Mouse (Mus musculus) mature B cell (primary cell): Measurements from ENCODE around the gene Sae1.
"Not testable (repeated sequence)": the region's sequence is repeated elsewhere in the genome, so short reads cannot be mapped to it uniquely, and the experiment has no call there.

Source experiments
- in situ Hi-C: fragments of 300-500 bp; cut with MboI; formaldehyde crosslinking; loops from 2 replicates; pipeline ENCODE4 v1.14.3; 2019

Sae1 gene

DNA sequence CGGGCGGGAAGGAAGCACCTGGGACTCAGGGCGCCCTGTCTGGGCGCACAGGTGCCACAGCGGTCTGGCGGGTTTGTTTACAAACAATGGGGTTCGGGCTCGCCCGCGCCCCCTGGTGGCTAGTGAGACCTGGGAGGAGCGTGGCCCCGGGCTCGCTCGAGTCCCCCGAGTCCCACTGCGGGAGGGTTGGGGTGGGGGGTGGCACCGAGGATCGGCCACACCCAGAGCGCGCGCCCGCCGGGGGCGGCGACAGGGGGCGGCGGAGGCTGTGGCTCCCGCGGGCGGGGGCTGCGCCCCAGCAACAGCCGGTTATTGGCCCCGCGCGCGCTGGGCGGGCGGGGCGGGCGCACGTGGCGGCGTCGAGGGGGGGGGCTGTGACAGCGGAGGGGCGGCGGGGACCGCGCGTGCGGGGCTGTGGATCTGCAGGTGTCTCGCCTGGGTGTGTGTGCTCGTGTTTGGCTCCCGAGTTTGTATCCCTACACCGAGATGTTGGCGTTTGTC is 77.5 kb downstream of the Sae1 start:
- in situ Hi-C loops = no loop called here

DNA sequence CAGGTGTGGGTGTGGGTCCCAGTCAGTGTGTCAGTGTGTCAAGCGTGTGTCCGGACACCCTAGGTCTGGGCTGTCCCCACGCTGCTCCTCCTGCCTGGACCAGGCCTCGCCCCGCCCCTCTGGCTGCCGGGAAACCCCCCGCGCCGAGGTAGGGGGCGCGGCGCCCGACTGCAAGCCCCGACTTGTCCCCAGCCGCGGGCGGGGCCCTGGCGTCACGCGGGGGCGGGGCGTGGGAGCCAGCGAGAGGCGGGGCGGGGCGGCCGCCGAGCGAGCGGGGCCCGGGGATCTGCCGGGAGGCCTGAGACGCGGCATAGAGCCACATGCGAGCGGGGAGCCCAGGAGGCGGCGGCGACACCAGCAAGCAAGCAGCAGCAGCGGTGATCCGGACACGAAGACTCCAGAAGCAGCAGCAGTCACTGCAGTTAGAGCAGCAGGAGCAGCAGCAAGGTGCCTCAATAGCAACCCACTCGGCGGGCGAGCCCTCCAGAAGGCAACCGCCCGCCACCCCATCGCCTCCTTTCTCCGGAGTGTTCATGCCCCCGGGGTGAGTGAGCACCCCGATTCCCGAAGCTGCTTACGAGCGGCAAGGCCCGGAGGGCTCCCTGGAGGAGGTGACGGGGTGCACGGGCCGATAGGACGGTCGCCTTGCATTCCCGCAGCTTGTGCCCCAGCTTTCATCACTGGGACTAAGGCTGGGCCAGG is 78.1 kb downstream of the Sae1 start:
- in situ Hi-C loops = no loop called here

DNA sequence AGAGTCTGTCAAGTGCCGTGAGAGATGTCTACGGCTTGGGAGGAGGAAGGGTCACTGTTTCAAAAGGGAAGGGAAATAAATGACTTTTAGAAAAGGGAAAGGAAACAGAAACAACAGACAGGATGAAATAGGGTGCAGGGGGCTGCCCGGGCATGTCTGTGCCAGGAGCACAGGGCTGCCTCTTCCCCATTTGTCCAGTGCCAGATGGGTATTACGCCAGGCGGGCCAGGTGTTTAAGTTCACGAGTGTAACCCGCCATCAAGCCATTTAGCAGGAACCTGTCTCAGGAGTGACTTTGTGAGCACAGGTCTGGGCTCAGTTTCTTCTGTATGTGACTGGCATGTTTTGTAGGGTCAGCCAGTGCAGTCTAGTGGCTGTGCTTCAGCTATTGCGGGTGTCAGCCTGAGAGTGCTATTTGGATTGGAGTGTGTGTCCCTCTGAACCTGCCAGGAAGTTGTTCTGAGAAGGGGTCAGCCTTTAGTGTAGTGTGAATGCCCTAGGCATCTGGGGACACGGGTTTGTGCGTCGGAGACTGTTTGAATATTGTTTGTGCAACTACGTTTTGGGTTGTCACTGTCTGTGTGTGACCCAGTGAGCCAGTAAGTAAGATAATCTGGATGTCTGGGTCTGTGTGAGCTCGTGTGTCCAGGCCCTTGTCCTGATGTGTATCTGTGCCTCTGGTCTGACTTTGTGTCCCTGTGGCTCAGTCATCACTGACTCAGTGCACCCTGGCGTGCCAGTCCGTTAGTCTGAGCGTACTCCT is 78.9 kb downstream of the Sae1 start:
- in situ Hi-C loops = no loop called here

DNA sequence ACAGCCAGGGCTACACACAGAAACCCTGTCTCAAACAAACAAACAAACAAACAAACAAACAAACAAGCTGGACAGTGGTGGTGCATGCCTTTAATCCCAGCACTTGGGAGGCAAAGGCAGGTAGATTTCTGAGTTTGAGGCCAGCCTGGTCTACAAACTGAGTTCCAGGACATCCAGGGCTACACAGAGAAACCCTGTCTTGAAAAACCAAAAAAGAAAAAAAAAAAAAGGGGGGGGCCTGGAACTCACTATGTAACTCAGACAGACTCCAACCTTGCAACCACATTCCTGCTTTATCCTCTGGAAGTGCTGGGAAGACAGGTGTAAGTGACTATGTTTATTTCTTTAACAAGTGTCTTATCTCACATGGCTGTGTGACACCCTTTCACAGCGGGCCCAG is 79.5 kb downstream of the Sae1 start, which contains the start of gene Bbc3:
Gene Bbc3 (plus strand): TSS at position 301 of the 400 bp plus-strand sequence.
- in situ Hi-C loops = not testable (repeated sequence)

DNA sequence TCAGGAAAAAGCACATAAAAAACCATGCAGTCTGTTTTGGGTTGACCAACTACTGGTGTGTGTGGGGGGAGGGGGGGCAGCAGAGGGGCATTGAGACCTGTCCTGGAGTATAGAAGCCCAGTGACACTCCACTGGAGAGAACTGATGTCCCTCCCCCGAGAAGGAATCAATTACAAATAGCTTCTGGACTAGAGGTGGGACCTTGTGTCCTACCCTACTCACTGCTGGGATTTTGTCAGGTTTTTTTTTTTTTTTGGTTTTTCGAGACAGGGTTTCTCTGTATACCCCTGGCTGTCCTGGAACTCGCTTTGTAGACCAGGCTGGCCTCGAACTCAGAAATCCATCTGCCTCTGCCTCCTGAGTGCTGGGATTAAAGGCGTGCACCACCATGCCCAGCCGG is 80.5 kb downstream of the Sae1 start:
- in situ Hi-C loops = not testable (repeated sequence)

DNA sequence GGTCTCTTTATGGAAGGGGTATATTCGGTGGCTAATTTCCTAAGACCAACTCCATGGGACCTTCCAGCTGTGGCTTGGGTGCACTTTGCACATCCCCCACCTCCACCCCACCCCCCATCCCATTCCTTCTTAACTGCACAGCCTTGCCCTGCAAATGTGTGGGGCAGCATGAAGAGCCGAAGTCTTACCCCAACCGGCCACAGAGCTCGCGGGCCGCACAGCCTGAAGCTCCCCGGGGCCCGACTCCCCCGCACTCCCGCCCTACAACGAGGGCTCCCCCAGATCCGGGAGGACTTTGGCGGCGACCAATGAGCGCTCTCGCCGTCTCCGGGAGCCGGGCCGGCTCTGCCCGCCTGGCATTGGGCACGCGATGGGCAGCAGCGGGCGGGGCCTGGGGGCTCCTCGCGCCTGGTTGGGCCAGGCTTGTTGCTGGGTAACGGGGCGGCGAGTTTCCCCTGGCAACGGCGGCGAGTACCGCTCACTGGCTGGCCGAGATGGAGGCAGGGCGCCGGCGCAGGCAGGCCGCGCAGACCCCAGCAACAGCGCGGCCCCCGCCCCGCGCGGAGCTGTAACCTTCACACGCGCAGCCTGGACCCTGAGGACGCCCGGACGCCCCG is 88.1 kb downstream of the Sae1 start:
- in situ Hi-C loops = no loop called here

DNA sequence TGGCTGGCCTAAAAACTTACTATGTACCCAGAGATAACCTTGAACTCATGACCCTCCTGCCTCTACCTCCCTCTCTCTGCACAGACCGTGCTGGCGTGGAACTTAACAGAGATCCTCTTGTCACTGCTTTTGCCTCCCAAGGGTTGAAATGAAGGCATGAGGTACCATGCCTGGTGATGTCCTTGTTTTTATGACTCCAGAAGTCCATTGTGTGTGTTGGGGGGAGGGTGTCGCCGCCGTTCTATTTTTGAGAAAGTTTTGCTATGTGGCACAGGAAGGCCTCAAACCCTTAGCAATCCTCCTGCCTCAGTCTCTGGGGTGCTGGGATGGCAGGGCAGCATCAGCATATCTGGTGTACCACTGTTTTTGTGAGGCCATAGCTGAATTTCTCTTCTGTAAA is 88.7 kb downstream of the Sae1 start:
- in situ Hi-C loops = no loop called here

DNA sequence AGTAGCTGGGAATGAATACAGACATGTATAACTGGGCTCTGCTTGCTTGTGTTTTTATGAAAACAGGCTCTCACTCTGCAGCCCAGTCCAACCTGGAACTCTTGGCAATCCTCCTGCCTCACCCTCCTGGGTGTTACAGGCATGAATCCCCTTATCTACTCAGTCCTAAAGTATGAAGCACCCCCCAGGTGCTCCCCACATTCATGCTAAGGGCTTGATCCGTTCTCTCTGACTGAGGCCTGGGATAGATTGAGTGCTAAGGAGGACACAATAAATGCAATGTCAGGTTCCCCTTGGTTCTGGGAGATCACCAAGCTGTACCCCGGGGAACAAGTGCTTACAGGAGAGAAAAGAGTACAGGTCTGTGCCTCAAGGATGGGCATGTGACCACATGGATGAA is 90.0 kb downstream of the Sae1 start:
- in situ Hi-C loops = no loop called here

DNA sequence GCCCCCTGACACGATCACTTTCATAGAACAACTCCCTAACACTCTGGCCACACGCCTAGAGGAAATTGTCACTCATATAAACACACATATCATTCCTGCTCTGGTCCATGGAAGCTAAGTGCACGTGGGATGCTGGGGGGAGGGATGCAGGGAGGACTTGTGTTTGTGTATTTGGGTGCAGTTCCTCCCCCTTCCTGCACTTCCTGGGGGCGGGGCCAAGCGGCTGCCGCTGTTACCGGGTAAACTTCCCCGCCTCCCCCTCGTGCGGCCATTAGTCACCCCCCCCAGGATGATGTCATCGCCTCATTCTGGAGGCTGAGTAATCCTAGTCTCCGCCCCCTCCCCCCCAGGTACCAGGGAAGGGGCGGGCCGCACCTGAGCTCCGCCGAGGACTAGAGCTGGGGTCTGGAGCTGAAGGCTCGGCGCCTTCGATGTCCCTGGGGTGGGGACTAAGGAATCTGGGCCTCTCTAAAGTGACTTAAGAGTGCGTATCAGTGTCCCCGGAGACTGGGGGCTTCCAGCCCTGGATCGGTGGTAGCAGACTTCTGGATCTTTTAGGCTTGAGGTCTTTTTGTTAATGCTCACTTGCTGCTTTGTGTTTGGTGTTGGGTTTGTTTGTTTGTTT is 90.7 kb downstream of the Sae1 start:
- in situ Hi-C loops = no loop called here

DNA sequence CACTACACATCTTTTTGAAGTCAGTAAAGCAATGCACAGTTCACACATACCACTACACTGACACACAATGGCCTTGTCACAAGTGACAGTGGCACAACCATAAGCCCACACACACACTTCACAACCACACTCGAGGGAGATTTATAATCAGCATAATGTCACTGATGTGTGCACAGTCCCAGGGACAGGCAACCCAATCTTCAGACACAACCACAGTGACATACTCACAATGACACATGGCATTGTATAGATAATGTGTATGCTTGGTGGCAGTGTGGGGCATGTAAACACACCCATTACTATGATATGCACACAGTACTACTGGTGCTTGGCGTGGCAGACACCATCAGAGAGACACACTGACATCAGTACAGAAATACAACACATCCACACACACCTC is 91.5 kb downstream of the Sae1 start:
- in situ Hi-C loops = no loop called here

DNA sequence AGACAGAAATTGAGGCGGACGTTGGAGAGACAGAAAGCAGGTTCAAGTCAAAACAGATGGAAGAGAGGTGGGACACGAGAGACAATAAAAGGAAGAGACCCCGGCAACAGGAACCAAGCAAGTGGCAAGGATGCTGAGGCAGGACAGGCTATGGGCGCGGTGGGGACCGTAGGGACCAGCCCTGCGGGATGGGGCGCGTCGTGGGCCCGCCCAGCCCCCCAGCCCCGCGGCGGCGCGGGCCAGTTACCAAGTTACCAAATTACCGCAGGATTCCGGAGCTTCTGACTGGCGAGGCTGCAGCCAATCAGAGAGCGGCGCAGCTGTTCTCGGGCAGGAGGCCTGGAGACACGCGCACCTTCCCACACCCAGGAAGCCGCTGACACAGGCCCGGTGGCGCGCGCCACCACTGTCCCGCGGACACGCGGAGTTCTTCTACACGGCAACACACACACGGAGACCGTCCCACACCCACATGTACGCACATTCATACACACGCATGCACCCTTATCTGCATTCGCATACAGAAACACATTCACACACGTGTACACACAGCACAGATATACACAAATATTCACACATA is 92.2 kb downstream of the Sae1 start:
- in situ Hi-C loops = no loop called here

DNA sequence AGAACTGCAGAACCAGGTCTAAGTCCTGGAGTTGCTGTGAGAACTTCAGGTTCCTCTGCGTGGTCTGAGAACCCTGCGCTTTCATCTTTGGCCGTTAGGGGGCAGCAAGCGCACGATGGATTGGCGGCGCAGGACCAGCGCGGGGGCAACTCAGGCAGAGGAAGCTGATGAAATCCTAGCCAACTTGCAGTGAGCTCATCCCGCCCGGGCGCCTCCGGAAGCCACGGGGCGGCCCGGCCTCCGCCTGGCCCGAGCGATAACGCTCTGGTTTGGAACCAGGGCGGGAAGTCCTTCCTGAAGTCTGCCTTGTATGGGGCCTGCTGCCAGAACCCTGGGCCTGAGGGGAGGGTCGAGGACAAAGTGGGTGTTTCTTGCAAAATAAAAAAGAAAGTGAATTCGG is 92.8 kb downstream of the Sae1 start:
- in situ Hi-C loops = no loop called here

DNA sequence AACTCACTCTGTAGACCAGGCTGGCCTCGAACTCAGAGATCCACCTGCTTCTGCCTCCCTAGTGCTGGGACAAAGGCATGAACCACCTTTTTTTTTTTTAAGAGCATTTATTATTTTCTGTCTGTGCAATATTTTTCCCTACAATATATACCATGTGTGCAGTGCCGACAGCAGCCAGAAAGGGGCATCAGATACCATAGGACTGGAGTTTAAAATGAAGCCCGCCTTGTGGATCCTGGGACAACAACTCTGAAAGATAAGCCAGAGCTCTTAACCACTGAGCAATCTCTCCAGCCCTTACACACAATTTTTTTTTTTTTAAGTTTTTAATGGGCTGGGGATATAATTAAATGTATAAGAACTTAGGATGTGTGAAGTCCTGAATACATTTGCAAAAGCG is 93.3 kb downstream of the Sae1 start:
- in situ Hi-C loops = no loop called here

DNA sequence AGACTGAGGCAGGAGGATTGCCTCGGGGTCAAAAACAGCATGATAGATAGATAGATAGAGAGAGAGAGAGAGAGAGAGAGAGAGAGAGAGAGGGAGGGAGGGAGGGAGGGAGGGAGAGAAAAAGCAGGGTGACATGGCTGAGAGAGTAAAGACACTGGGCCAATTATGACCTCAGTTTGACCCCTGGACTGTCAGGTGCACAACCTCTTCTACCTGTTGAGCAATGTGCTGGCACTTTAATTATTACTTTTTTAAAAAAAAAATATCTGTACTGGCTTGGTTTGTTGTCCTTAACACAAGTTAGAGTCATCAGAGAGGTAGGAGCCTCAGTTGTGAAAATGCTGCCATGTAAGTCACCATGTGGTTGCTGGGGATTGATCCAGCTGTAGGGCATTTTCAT is 99.8 kb downstream of the Sae1 start:
- in situ Hi-C loops = loop anchor here (5.0 kb wide), 1 partner anchor 35 kb away; no protein-coding TSS in a partner anchor

DNA sequence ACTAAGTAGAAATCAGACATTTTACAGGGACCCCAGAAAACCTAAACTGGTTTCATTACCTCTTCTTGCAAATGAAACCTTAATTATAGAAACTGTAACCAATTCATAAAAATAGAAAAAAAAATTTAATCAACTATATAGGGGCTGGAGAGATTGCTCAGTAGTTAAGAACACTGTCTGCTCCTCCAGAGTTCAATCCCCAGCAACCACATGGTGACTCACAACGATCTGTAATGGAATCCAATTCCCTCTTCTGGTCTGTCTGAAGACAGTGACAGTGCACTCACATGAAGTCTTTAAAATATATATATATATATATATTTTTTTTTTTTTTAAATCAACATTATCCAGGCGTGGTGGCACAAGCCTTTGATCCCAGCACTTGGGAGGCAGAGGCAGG is 100.6 kb downstream of the Sae1 start:
- in situ Hi-C loops = loop anchor here (5.0 kb wide), 1 partner anchor 35 kb away; no protein-coding TSS in a partner anchor

DNA sequence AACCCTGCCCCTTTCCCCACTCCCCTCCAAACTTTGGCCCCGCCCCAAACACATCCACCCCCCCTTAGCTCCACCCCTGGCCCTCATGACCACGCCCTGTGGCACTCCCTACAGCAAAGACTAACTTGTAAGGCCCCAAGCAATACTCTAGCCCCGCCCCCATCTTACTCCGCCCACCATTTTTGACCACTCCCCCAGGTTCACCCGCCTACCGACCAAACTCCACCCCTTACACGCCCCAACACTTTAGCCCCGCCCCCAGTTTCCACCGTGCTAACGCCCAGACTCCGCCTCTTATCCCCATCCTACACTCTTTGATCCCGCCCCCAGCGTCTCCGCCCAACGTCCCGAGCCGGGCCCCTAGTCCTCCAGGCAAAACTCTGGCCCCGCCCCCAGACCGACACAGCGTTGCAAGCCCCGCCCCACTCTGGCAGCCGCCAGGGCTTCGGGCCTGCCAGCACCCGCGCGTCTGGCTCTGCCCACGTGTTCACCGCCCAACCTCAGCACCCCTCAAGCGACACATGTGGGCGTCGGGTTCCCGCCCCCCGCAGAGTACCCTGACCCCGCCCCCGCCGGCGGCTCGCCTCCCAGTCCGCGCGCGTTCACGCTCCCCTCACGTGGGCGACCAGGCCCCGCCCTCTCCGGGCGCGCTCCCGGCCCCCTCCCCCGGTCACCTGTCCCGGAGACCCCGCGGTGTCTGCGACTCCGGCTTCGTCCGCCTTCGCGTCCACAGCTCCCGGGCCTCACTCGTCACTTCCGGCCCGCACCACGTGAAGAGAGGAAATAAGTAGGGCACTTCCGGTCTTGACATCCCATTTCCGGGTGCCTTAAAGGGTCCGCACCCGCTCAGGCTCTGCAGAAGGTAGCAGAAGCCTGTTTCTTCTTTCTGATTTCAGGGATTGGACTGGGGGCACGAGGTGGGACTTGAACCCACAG is 101.3 kb downstream of the Sae1 start, which contains the start of gene Ccdc9:
Gene Ccdc9 (minus strand): TSS at position 770 of the 936 bp plus-strand sequence.
- in situ Hi-C loops = loop anchor here (5.0 kb wide), 1 partner anchor 36 kb away; no protein-coding TSS in a partner anchor

DNA sequence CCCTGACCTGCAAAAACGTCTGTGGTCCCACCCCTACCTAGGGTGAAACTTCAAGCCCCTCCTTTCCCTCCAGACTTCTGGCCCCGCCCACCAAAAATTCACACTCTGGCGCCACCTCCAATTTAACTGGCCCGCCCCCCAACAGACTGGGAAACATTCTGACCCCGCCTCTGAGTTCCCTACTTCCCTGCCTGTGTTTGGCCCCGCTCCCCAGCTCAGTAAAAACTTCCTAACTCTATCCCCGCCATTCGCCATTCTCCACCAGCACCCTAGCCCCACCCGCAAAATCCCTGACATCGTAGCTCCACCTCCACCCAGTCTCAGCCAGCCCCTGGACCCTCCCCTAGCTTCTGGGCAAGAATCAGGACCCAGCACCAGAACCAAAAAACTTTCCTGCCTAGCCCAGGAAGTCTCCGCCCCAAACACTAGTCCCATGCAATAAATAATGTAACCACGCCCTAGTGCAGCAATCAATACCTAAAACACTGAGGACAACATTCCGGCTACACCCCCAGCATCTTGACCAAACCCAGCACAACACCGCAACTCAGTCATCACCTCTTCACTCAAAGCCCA is 102.1 kb downstream of the Sae1 start:
- in situ Hi-C loops = loop anchor here (5.0 kb wide), 1 partner anchor 37 kb away; no protein-coding TSS in a partner anchor

DNA sequence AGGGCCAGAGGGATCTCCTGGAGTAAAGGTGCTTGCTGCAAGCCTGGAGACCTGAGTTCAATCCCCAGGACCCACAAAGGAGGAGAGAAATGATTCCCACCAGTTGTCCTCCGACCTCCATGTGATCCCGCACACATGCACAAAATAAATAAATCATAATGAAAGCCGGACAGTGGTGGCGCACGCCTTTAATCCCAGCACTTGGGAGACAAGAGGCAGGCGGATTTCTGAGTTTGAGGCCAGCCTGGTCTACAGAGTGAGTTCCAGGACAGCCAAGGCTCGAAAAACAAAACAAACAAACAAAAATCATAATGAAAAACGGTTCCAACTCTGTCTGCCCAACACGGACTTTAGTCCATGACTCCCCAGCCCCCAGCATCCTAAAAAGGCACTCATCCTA is 102.7 kb downstream of the Sae1 start:
- in situ Hi-C loops = loop anchor here (5.0 kb wide), 1 partner anchor 37 kb away; no protein-coding TSS in a partner anchor

DNA sequence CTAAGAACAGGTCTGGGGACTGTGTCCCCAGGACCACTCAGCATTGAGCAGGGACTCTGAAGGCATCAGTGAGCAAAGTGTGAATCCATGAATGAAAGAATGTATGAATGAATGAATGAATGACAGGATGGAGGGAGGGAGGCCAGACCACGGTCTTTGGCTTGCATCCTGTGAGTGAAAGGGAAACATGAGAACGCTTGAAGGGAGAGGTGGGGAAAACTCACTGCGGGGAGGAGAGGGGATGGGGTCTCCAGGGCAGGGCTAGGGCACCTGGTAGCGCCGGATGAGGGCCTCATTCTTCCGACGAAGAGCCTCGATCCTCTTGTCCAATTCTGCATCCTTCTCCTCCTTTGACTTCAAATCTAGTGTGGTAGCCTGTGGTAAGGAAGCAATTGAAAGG is 103.6 kb downstream of the Sae1 start:
- in situ Hi-C loops = no loop called here

DNA sequence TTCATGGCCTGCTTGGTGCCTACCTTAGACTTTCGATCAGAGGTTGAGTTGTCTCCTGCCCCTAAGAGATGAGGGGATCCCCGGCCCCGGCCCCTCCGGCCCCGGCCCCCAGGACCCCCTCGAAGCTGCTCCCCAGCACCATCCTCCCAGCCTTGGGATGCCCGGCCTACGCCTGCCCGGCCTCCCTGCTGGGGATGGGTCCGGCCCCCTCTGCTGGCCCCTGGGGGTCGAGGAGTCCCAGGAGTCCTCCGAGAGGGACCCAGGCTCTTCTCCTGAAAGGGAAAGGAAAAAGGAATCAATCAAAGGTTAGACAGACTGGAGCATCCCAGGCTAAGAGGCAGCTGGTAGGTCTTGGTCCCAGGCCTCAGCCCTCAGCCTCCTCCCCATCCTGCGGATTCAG is 105.3 kb downstream of the Sae1 start:
- in situ Hi-C loops = no loop called here
